Mouse (Mus musculus): ENCODE results near the gene Srpk2. TPM values are rescaled to one million over a fixed set of nuclear protein-coding genes. Genes with fewer than 3 reads are reported as not detected.
"Not testable (repeated sequence)": the region's sequence is repeated elsewhere in the genome, so short reads cannot be mapped to it uniquely, and the experiment has no call there.

The Srpk2 gene
- polyA plus RNA-seq, 1 experiment from 2014 or later, result 39.8 TPM

- peaks cover 12% of the 10 kb centered on the region for H3K4me1 ChIP-seq
- no peak overlapping the region for H3K9ac ChIP-seq
- no peaks in the 10 kb centered on the region for H3K36me3 ChIP-seq
- H3K27ac ChIP-seq, result no peak overlapping the region
- WGBS, result 28% methylated on average over 3 of the region's 3 CpGs
- no peaks in the 10 kb centered on the region for H3K27me3 ChIP-seq
- H3K9me3 ChIP-seq, result no peaks in the 10 kb centered on the region
- ATAC-seq (ENCODE audit: borderline replicate concordance, extremely low read depth, low FRiP score, low TSS enrichment), result no peak
- H3K4me3 ChIP-seq, result no peak overlapping the region
- no peak overlapping the region for H3K4me2 ChIP-seq
Observed at GRCm38 (mm10) chr5:23599171-23599570, 85.2 kb downstream of the Srpk2 start.

GRCm38 (mm10) chr5:23598491-23598890 lies 85.9 kb downstream of the Srpk2 start:
- H3K4me1 ChIP-seq, result peaks cover 12% of the 10 kb centered on the region
- no peak overlapping the region for H3K4me3 ChIP-seq
- ATAC-seq (ENCODE audit: borderline replicate concordance, extremely low read depth, low FRiP score, low TSS enrichment), result no peak
- no peak overlapping the region for H3K27ac ChIP-seq
- no peaks in the 10 kb centered on the region for H3K9me3 ChIP-seq
- 65% methylated on average over 12 of the region's 12 CpGs for WGBS
- no peak overlapping the region for H3K9ac ChIP-seq
- no peak overlapping the region for H3K4me2 ChIP-seq
- H3K27me3 ChIP-seq, result no peaks in the 10 kb centered on the region
- no peaks in the 10 kb centered on the region for H3K36me3 ChIP-seq

- H3K9me3 ChIP-seq, result no peaks in the 10 kb centered on the region
- no peak overlapping the region for H3K4me2 ChIP-seq
- H3K27me3 ChIP-seq, result no peaks in the 10 kb centered on the region
- H3K36me3 ChIP-seq, result no peaks in the 10 kb centered on the region
- no peak overlapping the region for H3K27ac ChIP-seq
- H3K4me3 ChIP-seq, result no peak overlapping the region
- 48% methylated on average over 1 of the region's 1 CpGs for WGBS
- ATAC-seq (ENCODE audit: borderline replicate concordance, extremely low read depth, low FRiP score, low TSS enrichment), result no peak
- peaks cover 12% of the 10 kb centered on the region for H3K4me1 ChIP-seq
- H3K9ac ChIP-seq, result no peak overlapping the region
Observed at GRCm38 (mm10) chr5:23597999-23598398, 86.4 kb downstream of the Srpk2 start.

GRCm38 (mm10) chr5:23597260-23597864 lies 87.1 kb downstream of the Srpk2 start:
- no peak overlapping the region for H3K9ac ChIP-seq
- ATAC-seq (ENCODE audit: borderline replicate concordance, extremely low read depth, low FRiP score, low TSS enrichment), result no peak

GRCm38 (mm10) chr5:23596326-23596965 lies 88.0 kb downstream of the Srpk2 start:
- Histone ChIP-seq H3K9me3 (no peaks in the 10 kb centered on the region), H3K4me2 (no peak overlapping the region), H3K36me3 (no peaks in the 10 kb centered on the region), H3K9ac (no peak overlapping the region), H3K27ac (no peak overlapping the region), H3K27me3 (no peaks in the 10 kb centered on the region), H3K4me3 (no peak overlapping the region), H3K4me1 (peaks cover 12% of the 10 kb centered on the region)
- 80% methylated on average over 5 of the region's 5 CpGs for WGBS
- no peak for ATAC-seq (ENCODE audit: borderline replicate concordance, extremely low read depth, low FRiP score, low TSS enrichment)

More at GRCm38 (mm10) chr5:23597260-23597864, 87.1 kb downstream of the Srpk2 start:
- Histone ChIP-seq H3K4me2 (no peak overlapping the region), H3K9me3 (no peaks in the 10 kb centered on the region), H3K4me1 (peaks cover 12% of the 10 kb centered on the region), H3K27ac (no peak overlapping the region), H3K27me3 (no peaks in the 10 kb centered on the region), H3K4me3 (no peak overlapping the region), H3K36me3 (no peaks in the 10 kb centered on the region)
- 78% methylated on average over 8 of the region's 8 CpGs for WGBS

GRCm38 (mm10) chr5:23590298-23590697 lies 94.1 kb downstream of the Srpk2 start:
- not testable (repeated sequence) for H3K4me3 ChIP-seq; H3K9ac ChIP-seq; H3K36me3 ChIP-seq; ATAC-seq (ENCODE audit: borderline replicate concordance, extremely low read depth, low FRiP score, low TSS enrichment); H3K4me1 ChIP-seq; H3K27me3 ChIP-seq; H3K4me2 ChIP-seq; H3K27ac ChIP-seq; H3K9me3 ChIP-seq
- WGBS, result 78% methylated on average over 5 of the region's 5 CpGs

- WGBS, result 67% methylated on average over 2 of the region's 2 CpGs
- no peaks in the 10 kb centered on the region for H3K36me3 ChIP-seq
Observed at GRCm38 (mm10) chr5:23587614-23588013, 96.8 kb downstream of the Srpk2 start.

GRCm38 (mm10) chr5:23586531-23587453 lies 97.6 kb downstream of the Srpk2 start:
- H3K36me3 ChIP-seq, result no peaks in the 10 kb centered on the region
- no peak overlapping the region for H3K4me3 ChIP-seq
- H3K4me2 ChIP-seq, result no peak overlapping the region
- no peaks in the 10 kb centered on the region for H3K4me1 ChIP-seq
- no peak overlapping the region for H3K27ac ChIP-seq
- no peaks in the 10 kb centered on the region for H3K9me3 ChIP-seq
- H3K9ac ChIP-seq, result no peak overlapping the region
- ATAC-seq (ENCODE audit: borderline replicate concordance, extremely low read depth, low FRiP score, low TSS enrichment), result no peak
- 77% methylated on average over 13 of the region's 13 CpGs for WGBS
- no peaks in the 10 kb centered on the region for H3K27me3 ChIP-seq

More at GRCm38 (mm10) chr5:23587614-23588013, 96.8 kb downstream of the Srpk2 start:
- Histone ChIP-seq H3K9ac (no peak overlapping the region), H3K4me3 (no peak overlapping the region), H3K9me3 (no peaks in the 10 kb centered on the region), H3K4me2 (no peak overlapping the region), H3K4me1 (no peaks in the 10 kb centered on the region), H3K27me3 (no peaks in the 10 kb centered on the region), H3K27ac (no peak overlapping the region)
- ATAC-seq (ENCODE audit: borderline replicate concordance, extremely low read depth, low FRiP score, low TSS enrichment), result no peak

GRCm38 (mm10) chr5:23581484-23582060 lies 102.8 kb downstream of the Srpk2 start:
- H3K4me2 ChIP-seq, result no peak overlapping the region
- no peak overlapping the region for H3K27ac ChIP-seq
- no peak overlapping the region for H3K9ac ChIP-seq
- no peaks in the 10 kb centered on the region for H3K27me3 ChIP-seq
- H3K36me3 ChIP-seq, result no peaks in the 10 kb centered on the region
- no peak for ATAC-seq (ENCODE audit: borderline replicate concordance, extremely low read depth, low FRiP score, low TSS enrichment)
- H3K4me1 ChIP-seq, result no peaks in the 10 kb centered on the region
- H3K4me3 ChIP-seq, result no peak overlapping the region
- no peaks in the 10 kb centered on the region for H3K9me3 ChIP-seq
- 78% methylated on average over 2 of the region's 2 CpGs for WGBS

- 88% methylated on average over 3 of the region's 3 CpGs for whole genome bisulfite sequencing
- H3K4me2 ChIP-seq, result no peak overlapping the region
- H3K9ac ChIP-seq, result no peak overlapping the region
- ATAC-seq (ENCODE audit: borderline replicate concordance, extremely low read depth, low FRiP score, low TSS enrichment), result no peak
- no peaks in the 10 kb centered on the region for H3K36me3 ChIP-seq
- H3K4me1 ChIP-seq, result no peaks in the 10 kb centered on the region
- H3K4me3 ChIP-seq, result no peak overlapping the region
- H3K9me3 ChIP-seq, result no peaks in the 10 kb centered on the region
- H3K27ac ChIP-seq, result no peak overlapping the region
- no peaks in the 10 kb centered on the region for H3K27me3 ChIP-seq
Observed at GRCm38 (mm10) chr5:23579120-23579880, 105.1 kb downstream of the Srpk2 start.

GRCm38 (mm10) chr5:23578322-23578957 lies 106.0 kb downstream of the Srpk2 start:
- Histone ChIP-seq H3K9ac (no peak overlapping the region), H3K36me3 (no peaks in the 10 kb centered on the region), H3K27me3 (no peaks in the 10 kb centered on the region), H3K4me2 (no peak overlapping the region), H3K4me1 (no peaks in the 10 kb centered on the region), H3K4me3 (no peak overlapping the region), H3K27ac (no peak overlapping the region), H3K9me3 (no peaks in the 10 kb centered on the region)
- no peak for ATAC-seq (ENCODE audit: borderline replicate concordance, extremely low read depth, low FRiP score, low TSS enrichment)
- WGBS, result 78% methylated on average over 4 of the region's 4 CpGs

Data from lung, embryonic 15.5 days (tissue).